Mouse (Mus musculus) cerebellum, adult 2 months (tissue): Measurements from ENCODE around the gene Gm4792. TPM values are rescaled to one million over a fixed set of nuclear protein-coding genes. Genes with fewer than 3 reads are reported as not detected.

Source experiments
- DNase-seq, 2 experiments: peaks; one replicate each; pipeline ENCODE4 v3.0.0; 2021
- H3K27ac ChIP-seq: fragments of 200-500 bp; 2 replicates; pipeline ENCODE4 v1.5.1; 2012; ENCODE audit warnings: low read length, control low read depth, inconsistent platforms; ENCODE audit not compliant: insufficient read depth
- H3K27me3 ChIP-seq: fragments of 200-500 bp; 2 replicates; pipeline ENCODE4 v1.6.1; 2012; ENCODE audit warnings: inconsistent platforms, mild to moderate bottlenecking, low read length, moderate library complexity; ENCODE audit not compliant: control insufficient read depth, insufficient read depth
- H3K4me1 ChIP-seq: fragments of 200-500 bp; 2 replicates; pipeline ENCODE4 v1.6.1; 2011; ENCODE audit warnings: low read length; ENCODE audit not compliant: control insufficient read depth, insufficient read depth
- H3K4me3 ChIP-seq: fragments of 200-500 bp; replicated peaks from 2 replicates; pipeline ENCODE3; 2011; ENCODE audit warnings: mild to moderate bottlenecking, low read depth, low read length, control low read depth; ENCODE audit not compliant: insufficient read depth
- CTCF ChIP-seq: fragments of 200-500 bp; IDR thresholded peaks from 2 replicates; pipeline ENCODE4 v1.5.1; 2011; ENCODE audit warnings: low read depth, mild to moderate bottlenecking, control low read depth, low read length, moderate library complexity, borderline replicate concordance; ENCODE audit not compliant: insufficient read depth
- POLR2A ChIP-seq: fragments of 200-500 bp; IDR thresholded peaks from 2 replicates; pipeline ENCODE4 v1.6.1; 2011; ENCODE audit warnings: low read length, control low read depth, borderline replicate concordance; ENCODE audit not compliant: insufficient read depth
- WGBS: fragments of 180-500 bp; shearing (Covaris S2); methylation state at CpG from one replicate; pipeline ENCODE4 v1.1.7; 2018; 5-methylcytosine and 5-hydroxymethylcytosine counted together
- polyA plus RNA-seq: library from polyadenylated mRNA; depleted of rRNA; stranded (reverse); fragments of >200 nt; gene quantifications from 2 replicates; pipeline ENCODE4 v1.2.3, GENCODE M21; 2012

The Gm4792 gene
- polyA plus RNA-seq, 1 experiment, result not detected

DNA sequence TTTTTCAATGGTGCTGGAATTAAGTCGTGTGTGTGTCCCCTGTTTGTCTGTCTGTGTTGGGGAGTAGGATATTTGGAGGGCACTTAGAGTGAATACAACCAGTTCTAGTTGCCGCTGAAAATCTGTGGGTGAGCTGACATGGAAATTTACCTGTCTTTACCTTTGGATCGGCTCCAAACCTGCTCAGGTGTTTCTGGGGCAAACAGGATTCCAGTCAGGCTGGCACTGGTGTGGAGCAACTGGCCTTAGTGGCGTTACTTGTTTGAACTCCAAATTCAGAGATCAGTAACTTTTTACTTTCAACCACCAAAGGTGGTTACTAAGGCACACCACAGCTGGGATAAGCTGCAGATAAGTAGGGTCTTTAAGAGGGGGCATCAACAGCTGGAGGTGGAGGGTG, 14.6 kb upstream of the Gm4792 start:
- Histone ChIP-seq H3K27ac (no peak overlapping the region), H3K27me3 (no peaks in the 10 kb centered on the region), H3K4me3 (no peak overlapping the region), H3K4me1 (no peaks in the 10 kb centered on the region)
- TF ChIP-seq CTCF (no peak), POLR2A (no peak)
- DNase-seq, result no peak
- WGBS, result 98% methylated on average over 4 of the region's 4 CpGs

- no peak for TF ChIP-seq POLR2A
- no peak for TF ChIP-seq CTCF
- Histone ChIP-seq H3K4me1 (no peaks in the 10 kb centered on the region), H3K27me3 (no peaks in the 10 kb centered on the region), H3K27ac (no peak overlapping the region), H3K4me3 (peak overlapping the region; percentile 45)
- WGBS, result 1% methylated on average over 45 of the region's 45 CpGs
- peak; percentile 24 to 33 for DNase-seq
Observed at GRCm38 (mm10) chr10:94312007-94312715, 13.7 kb upstream of the Gm4792 start.

- WGBS, result 3% methylated on average over 19 of the region's 19 CpGs
- Histone ChIP-seq H3K4me1 (no peaks in the 10 kb centered on the region), H3K27me3 (no peaks in the 10 kb centered on the region), H3K27ac (no peak within 1 kb of the TSS), H3K4me3 (peak within 1 kb of the TSS; percentile 45)
- DNase-seq, result peak in 1 of 2 experiments; percentile 30
- TF ChIP-seq POLR2A (no peak), CTCF (peak; percentile 24; the same call in 1 of the 2 replicates)
Observed at GRCm38 (mm10) chr10:94311511-94312006, 13.1 kb upstream of the Gm4792 start, which contains the start of gene Tmcc3. Tmcc3 (plus strand) TSS chr10:94311949.

- 60% methylated on average over 8 of the region's 9 CpGs for WGBS
- no peaks in the 10 kb centered on the region for H3K27me3 ChIP-seq
- H3K4me3 ChIP-seq, result no peak overlapping the region
- DNase-seq, result no peak
- no peak overlapping the region for H3K27ac ChIP-seq
- TF ChIP-seq CTCF, result no peak
- TF ChIP-seq POLR2A, result no peak
- no peaks in the 10 kb centered on the region for H3K4me1 ChIP-seq
Observed at GRCm38 (mm10) chr10:94310499-94311267, 12.2 kb upstream of the Gm4792 start.

DNA sequence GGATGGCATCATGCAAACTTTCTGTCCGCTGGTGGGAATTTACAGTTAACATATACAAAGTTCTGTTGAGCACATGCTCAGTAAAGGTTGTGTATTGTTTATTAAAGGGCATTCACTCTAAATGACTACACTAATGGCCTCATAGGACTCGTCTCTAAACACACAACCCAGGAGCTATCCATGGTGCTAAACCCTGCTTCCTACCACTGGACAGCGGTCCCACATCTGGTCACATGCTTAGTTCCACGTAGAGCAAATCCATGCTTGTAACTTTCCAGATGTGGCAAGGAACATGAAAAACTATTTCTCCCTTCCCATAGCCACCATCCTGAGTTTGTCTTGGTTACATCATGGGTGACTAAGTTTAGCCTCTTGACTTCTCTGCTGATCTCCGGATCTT, 7.0 kb upstream of the Gm4792 start:
- DNase-seq, result no peak
- no peaks in the 10 kb centered on the region for H3K27me3 ChIP-seq
- no peaks in the 10 kb centered on the region for H3K4me1 ChIP-seq
- WGBS, result 73% methylated on average over 5 of the region's 5 CpGs
- TF ChIP-seq CTCF (no peak), POLR2A (no peak)
- no peak overlapping the region for H3K27ac ChIP-seq
- no peak overlapping the region for H3K4me3 ChIP-seq

DNA sequence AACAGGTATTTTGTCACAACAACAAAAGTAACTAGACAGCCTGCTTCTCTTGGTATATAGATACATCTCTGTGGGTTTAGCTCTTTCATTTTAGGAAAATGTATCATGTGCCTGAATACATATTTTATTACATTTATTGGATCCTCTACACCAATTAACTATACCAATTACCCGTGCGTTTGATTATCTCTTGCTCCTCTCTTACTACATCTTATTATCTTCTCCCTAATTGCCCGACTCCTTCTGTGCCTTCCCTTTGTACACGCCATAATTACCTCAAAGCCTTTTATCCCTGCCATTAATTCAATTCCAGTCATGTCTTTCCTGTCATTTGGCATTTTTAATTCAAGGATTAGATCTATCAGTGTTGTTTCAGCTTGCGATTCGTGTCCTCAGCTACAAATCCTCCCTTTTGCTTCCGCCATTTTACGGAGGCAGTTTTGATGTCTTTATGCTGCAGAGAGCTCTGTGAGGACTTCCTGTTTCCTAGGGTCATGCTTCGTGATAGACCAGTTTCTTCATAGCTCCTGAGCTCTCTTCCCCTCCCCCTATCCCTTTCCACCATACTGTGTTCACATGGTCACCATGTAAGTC, 5.7 kb upstream of the Gm4792 start:
- 91% methylated on average over 9 of the region's 9 CpGs for WGBS
- TF ChIP-seq CTCF (no peak), POLR2A (no peak)
- Histone ChIP-seq H3K4me1 (no peaks in the 10 kb centered on the region), H3K27me3 (no peaks in the 10 kb centered on the region), H3K27ac (no peak overlapping the region), H3K4me3 (no peak overlapping the region)
- no peak for DNase-seq

- H3K4me3 ChIP-seq, result no peak overlapping the region
- no peak for TF ChIP-seq CTCF
- TF ChIP-seq POLR2A, result no peak
- 94% methylated on average over 2 of the region's 2 CpGs for WGBS
- H3K27ac ChIP-seq, result no peak overlapping the region
- no peaks in the 10 kb centered on the region for H3K27me3 ChIP-seq
- H3K4me1 ChIP-seq, result peaks cover 7% of the 10 kb centered on the region; the same call in 1 of the 2 replicates
- no peak for DNase-seq
Observed at GRCm38 (mm10) chr10:94299301-94299700, 798 bp upstream of the Gm4792 start.
